Mouse (Mus musculus) right cerebral cortex, postnatal 36 days (tissue): ENCODE measurements at regions not wholly inside any gene's neighbourhood (a gene's known extent, or its start where the extent isn't known, plus 50 kb on each side); places are given as distances from the start of the nearest gene placed in this dataset.

Source experiments
- DNase-seq, 2 experiments: peaks; one replicate each; pipeline ENCODE4 v3.0.0; 2022; ENCODE audit warnings: low spot score in 2 of 2, mixed read lengths in 1 of 2

DNA sequence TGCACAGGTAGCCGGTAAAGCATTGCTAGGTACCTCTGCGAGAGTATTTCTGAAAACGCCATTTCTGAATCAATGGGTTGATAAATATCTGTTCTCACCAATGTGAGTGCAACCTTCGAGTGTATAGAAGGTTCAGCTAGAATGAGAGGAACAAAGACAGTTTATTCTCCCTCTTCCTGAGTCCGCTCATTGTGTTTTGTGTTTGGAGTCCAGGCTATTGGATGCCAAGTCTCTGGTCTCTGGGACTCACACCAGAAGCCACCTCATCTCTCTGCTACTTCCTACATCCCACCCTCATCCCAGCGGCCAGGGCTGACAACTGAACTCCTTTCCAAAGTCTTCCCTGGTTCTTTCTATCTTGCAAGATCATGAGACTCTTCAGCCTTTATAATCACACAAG lies 62.7 kb downstream of the Lrrc30 start:
- no peak for DNase-seq

DNA sequence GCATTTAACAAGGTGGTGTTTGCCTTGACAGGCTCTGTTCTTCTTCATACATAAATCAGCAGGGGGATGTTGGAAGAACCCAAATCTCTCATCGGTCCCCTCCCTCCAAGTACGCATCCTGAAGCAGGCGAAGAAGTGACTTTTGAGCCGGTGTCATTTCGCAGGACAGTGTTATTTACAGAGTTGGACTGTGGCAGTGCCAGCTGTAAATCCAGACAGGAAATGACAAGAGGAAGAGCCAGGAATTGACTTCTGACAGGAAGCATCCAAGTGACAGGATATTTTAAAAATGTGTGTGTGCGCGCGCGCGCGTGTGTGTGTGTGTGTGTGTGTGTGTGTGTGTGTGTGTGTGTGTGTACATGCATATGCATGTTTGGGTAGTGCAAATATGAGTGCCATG lies 66.3 kb downstream of the Lrrc30 start:
- DNase-seq: no peak

DNA sequence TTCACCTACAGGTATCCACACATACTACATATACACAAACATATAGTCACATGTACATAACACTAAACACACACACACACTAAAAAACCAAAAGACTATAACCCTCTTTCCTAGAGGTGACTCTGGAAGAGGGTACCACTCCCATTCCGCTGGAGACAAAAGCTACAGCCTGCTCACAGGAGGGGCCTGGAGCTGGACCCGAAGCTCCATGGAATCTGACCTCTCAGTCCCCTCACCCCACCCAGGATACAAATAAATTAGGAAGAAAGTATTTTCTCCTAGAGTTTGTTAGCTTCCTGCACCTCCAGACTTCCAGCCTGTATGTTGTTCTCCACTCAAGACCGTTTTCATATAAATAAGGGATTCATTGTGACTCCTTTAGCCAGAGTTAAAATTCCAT lies 66.8 kb downstream of the Lrrc30 start:
- DNase-seq: no peak

DNA sequence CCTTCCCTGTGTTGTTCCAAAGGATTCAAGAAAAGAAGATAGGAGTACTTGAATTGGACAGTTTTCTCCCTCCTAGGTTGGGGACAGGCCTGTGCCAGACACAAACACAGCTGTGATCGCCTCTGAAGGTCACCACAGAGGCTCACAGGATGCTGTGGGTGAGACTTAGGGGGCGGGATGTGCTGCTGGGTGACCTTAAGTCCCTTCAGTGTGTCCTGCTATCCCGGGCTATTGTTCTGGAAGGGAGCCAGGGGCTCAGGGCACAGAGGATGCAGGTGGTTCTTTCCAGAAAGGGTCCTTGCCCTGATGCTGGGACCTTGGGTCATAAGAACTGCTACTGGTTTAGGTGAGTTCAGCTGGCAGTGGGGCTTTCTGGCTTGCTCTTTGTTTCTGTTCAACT lies 67.7 kb downstream of the Lrrc30 start:
- no peak for DNase-seq

DNA sequence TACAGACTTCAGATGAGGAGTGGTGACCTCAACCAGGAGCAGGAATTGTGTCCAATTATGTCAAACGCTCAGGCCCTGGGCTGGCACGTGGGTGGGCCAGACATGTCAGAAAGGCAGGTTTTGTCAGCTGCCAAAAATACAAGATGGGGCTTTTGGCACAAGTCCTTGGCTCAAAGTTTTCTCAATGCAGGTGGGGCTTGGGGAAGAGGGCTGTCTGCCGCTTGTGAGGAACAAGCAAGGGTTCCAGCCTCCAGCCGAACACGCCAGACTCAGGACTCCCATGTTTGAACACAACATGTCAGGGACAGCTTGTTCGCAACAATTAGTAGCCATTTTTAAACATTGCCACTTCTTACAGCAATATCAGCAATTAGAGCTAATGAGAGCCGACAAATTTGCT lies 69.5 kb downstream of the Lrrc30 start:
- no peak for DNase-seq

DNA sequence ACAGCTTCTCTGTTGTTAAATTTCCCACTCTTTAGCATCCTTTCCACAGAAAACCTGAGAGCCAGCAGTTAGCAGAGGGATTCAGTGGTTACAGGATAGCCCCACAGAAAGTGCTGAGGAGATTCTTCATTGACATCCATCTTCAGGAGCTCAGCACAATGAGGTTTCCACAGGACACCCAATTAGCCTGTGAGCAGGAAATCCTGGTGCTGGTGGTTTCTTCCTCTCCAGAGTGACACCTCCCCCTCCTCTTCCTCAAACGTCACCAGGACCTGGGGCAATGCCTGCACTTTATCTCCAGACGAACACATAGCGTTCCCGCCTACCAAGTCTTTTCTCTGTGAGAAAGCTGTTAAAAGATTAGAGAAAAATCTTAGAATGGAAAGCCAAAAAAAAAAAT lies 70.7 kb downstream of the Lrrc30 start:
- DNase-seq: no peak

DNA sequence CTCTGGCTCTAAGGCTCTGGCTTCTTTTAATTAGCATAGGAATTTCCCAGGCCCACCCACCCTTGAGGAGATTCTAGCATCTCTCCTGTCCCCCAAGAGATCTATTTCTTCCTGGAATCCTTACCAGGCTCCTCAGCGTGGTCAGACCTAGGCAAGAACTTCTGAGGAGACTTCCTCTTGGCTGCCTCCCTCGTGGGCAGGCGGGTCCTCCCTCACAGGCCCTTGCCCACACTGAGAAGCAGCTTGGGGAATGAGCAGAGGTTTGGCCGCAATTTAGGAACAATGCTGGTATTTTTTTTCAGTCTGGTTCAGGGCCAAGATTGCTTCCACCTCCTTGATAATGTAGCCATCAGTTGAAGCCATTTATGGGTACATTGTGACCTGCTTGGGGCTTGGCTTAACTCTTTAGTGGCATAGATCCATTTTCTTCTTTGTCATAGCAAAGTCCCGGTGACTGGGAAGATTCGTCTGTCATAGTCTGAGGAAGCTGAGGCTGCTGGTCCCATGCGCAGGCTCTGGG lies 75.1 kb downstream of the Lrrc30 start:
- DNase-seq: no peak

DNA sequence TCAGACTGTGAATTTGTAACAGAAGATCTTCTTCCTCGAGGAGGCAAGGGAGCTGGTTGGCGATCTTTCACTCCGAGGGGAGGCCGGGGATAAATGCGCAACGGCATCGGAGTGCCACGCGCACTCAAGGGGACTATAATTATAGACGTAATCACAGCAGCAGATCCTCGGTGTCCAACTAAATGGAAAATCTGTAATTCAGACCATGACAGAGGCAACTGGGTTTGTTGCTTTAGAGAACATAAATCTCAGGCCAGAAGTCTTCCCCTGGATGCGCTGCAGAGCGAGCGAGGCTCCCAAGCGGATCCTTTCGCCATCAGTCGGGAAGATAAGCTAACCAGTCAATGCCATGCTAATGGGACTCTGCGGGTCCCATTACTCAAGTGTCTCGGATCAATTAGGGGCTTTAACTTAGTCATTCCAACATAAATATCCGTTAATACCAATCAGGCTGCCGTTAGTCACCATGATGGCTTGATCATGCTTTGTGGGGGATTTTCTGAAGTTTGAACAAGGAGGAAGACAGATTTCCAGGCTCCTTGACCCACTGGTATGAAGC lies 79.9 kb downstream of the Lrrc30 start:
- DNase-seq: no peak

DNA sequence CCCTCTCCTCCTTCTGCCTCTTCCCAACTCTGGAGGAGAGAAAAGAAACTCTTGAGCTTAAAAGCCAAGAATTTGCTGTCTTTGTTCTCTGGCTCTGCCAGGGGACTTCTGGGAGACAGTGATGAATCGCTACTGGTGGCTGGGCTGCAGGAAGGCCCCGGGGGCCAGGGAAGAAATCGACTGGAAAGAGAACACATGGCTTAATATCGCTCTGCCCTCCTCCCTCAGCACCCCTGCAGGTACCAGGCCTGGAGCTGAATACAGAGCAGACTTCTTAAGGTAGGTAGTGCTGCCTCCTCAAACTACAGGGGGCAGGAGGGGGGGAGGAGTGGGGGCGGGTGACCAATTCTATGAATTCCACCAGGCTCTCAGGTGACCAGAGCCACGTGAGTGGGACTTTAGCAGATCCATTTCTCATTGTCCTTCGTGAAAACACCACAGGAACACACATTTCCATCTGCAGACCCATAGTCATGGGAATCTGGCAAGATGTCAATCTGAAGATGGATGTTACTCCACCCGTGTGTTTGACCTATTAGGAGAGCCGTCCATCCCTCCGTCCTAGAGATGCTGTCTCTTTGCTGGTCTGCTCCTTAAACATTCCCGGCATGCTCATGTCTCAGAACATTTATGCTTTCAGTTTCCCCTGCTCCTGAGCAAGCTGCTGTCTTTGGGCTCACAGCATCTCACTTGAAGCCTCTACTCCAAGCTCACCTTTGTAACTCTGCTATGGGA lies 83.4 kb downstream of the Lrrc30 start:
- no peak for DNase-seq

DNA sequence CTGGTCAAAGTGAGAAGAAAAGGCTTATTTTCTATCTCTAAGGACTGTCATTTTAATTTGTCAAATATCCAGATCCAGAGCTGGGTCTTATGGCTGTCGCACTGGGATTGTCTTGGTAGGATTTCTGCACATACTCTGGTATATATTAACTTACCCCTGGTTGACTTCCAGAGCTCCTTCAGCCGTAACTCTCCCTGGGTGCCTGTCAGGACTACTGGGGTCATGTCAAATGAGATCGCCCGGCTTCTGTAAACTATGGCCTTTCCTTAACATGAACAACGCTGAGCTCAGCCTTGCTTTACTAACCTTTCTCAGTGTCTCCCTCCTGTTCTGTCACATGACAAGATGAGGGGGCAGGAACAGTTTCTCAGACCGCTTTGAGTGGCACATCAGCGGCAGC lies 88.1 kb downstream of the Lrrc30 start:
- no peak for DNase-seq

DNA sequence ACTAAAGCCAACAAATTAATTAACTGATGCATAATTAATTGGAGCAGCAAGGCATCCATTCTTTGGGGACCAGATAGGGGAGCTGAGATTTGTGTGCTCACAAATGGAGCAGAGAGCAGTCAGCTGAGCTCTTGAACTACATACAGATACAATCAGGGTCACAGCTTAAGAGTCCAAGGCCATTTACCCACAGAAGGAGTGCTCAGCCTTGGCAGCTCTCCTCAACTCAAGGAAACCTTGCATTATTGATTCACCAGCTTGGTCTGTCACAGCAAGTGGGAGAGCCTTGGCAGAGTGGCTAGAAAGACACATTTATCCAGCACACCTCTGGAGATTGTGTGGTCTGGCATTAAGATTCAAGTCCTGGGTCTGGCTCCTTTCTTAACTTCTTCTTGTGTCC lies 100.2 kb downstream of the Lrrc30 start:
- no peak for DNase-seq

DNA sequence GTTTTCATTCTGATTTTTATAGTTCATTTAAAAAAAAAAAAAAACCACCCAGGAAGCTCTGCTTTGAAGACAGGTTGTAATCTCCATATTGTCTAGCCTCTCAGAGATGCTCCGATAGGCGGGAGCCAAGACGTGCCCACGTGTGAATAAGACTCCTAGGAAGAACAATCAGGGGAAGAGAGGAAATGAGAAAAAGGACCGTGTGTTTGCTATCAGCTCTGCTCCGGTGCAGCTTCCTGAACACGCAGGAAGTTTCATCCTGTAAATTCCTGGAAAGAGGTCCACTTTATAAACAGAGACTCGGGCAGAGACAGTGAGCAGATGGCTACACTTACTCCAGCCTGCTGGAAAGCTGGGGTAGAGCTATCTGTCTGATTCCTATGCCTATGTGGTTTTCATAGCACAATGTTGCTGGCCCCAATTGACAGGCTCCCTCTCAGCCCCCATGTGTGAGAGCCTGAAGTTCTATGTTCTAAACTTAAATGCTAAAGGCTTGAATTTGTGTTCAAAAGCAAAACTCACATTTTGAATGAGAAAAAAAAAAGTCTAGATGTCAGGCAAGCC lies 111.6 kb downstream of the Lrrc30 start:
- DNase-seq: no peak

DNA sequence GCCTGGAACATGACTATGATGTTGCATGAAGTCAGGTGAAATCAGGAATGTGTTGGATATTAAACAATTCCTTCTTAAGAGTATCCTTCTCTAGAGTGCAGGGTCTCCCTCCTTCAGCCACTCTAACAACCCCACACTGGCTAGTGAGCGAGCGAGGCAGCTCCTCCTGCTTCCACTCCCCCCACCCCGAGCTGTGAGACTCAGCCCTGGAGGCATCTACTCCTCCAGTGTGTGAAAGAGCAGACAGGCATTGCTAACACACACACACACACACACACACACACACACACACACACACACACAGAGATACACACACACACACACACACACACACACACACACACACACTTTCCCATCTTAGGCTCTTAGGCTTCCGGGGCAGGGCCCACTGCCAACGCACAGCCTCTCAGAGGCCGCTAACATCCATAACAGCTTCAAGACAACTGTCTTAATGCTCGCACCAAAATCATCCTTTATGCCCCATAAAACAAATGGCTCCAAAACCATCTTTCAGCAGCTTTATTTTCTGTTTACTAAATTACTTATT lies 116.8 kb downstream of the Lrrc30 start:
- no peak for DNase-seq

DNA sequence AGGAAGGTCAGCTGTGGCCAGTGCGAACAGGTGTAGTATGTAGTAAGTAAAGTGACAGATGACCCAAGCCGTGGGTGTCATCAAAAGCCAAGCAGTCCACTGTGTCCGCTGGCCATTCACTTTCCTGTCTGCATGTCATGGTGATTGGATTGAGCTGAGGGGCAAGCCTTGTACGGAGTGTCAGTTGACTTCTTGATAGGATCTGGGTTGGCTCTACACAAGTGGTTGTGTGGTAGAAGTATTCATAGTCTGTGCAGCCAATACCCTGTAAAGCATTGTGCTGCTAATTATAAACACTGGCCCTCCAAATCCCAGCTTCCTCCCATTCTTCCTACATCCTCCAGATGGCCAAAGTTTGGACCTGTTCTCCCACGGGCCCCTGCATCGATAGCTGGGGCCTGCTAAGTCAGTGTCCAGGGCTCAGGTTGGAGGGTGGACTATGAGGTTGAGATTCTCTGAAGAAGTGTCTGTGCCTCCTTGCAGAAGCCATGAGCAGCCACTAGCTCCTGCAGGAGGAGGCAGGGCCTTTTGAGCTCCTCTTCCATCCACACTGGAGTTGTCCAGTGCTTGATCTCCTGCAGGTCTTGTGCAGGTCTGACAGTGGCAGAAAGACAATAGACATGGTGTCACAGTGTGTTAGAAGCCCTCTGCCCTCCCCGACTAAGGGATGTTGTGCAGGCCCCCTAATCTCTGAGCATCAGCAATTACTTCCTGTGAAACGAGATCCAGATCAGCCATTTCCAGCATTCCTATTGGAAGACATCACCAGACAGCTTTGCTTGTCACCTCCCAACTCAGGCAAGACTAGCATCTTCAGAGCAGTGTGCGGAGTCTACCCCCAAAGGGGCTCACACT lies 117.9 kb downstream of the Lrrc30 start:
- DNase-seq: no peak

DNA sequence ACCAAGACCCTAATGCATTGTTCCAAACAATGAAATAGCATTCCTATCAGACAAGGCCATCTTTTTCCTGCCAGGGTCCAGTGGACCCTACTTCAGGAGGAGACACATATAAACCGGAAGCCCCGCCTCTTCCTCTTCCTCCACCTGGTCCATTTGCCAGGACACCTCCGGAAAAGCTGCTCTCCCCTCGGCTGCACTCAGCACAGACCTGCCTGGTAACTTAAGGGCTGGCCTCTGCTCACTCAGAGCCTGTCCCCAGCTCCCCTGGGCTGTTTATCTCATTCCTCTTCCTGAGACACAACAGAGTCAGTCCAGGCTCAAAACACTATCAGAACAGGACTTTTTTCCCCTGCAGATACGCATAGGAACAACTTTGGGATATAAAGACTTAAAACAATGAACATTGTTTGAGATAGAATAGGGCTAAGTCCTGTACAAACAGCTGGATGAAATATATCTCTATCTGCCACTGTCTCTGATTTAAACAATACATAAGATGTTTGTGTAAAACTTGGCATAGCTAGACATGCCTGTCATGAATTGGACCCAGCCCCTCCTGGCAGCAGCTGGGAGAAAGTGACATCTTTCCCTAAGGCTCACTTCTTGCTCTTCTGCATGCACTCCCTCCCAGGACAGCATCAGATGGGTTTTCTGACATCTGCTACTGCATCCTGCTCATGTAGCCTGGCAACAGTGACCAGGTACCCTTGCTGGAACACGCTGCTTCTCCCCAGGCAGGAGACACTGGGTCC lies 119.6 kb downstream of the Lrrc30 start:
- no peak for DNase-seq

DNA sequence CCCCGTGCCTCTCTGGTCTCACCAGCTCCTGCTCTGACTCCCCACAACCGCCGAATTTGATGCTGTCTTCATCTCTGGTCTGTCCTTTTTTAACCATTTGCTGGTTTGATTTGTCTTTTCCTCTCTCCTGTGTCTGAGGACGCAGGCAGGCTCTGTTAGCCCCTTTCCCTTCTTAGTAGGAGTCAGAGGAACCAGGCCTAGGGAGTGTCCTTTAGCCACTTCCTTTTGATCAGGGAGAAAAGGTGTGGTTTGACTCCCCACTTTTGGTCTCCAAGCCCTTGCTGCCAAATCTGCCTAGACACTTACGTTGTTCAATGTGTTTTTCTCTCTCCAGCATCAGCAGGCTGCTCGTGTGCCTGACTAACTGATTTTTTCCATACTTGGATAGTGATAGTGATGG lies 120.5 kb downstream of the Lrrc30 start:
- DNase-seq: no peak

DNA sequence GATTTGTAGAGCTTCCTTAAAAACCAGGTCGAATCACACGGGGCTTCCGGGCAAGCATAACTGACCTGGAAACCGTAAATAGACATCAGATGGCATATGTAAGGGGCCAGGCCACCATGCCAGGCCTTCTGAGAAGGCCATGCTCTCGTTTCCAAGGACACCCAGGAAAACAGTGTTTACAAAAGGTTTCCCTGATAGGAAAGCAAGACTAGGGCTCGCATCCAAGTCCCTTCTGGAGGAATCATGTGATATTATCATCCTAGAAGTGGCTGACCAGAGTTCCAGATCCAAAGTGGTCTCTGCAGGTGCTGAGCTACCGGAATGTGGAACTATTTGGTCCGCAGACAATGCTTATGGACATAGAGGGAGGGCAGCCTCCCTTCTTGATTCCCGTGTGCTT lies 122.6 kb downstream of the Lrrc30 start:
- no peak for DNase-seq

DNA sequence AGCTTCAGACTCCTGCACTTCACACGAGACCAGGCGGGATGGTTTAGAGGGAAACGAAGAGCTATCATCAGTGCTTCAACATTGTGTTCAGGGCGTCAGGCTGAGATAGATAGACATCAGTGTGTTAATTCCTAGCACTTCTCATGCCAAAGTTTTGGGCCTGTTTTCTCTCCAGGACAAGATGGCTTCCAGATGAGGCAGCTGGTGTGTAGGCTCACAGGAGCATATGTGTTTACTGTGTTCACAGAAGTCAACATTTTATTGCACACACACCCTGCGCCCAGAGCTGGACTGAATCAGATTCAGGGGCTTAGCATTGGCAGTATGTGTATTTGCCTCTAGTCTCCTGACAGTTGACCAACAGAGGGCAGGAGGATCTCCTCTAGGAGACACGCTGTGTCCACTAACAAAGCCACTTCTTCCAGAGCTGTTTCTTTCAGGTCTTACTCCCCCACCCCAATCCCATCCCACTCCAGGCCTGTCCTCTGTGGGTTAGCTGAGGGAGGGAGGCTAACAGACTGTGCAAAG lies 123.4 kb downstream of the Lrrc30 start:
- DNase-seq: no peak

DNA sequence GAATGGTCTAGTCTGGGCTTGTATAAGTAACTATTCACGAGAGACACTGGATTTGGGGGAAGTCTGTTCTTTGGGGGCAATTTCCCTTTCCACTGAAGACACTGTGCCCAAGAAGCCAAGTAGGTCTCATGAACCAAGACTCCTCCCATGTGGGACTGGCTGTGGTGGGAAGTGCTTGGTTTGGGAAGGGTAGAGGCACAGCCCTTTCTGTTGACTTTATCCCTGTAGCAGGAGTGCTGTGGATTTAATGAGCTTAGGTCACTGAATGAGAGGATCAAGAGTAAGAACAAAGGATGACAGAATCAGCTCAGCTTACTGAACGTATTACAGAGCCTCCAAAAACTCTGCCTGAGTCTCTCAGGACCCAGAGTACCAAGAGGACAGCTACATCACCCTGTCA lies 124.2 kb downstream of the Lrrc30 start:
- DNase-seq: no peak

DNA sequence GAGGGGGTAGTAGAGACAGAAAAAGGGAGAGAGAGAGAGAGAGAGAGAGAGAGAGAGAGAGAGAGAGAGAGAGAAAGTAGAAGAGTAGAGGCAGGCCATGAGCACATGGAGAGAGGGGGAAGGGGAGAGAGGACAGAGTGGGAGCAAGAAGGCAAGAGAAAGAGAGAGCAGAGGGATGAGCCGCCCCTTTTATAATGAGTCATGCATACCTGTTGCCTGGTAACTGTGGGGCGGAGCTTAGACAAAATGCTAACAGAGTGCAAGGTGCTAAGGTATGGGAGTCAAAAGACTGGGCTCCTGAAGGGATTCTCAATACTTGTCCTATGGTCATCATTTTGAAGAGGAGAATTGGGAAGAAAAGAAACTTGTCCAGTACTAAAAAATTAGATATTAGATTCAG lies 126.1 kb downstream of the Lrrc30 start:
- DNase-seq: no peak

DNA sequence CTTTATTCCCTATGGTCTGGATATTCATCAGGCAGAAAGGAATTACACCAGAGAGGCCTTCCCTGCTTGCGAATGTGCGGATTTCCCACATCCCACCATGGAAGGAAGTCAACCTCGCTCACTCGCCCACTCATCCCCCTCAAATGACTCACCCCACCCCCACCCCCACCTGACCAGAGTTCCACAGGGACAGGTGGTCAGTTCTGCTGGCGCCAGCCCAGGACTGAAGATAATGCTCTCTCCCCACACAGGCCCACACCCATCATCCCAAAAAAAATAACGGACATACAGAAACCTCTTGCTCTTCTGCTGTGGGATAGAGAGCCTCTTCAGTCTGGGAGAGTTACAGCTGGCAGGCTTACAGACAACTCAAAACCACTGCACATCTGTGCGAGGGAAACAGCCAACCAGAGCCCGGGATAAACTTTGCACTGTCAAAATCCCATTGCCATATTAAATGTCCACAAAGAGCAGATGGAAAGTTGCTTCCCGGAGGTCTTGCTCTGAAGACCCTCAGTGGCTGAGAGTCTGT lies 128.0 kb downstream of the Lrrc30 start:
- no peak for DNase-seq
